Comparison of ENCODE assay signal across 18 mouse cellular contexts in genomic region chr1:62911426-62911825, GRCm38 (mm10).
DNase-seq lines count a peak whose midpoint lies in the region; ATAC-seq and TF ChIP-seq lines count a peak whose summit lies in the region.
"Had no signal": no experiment of that assay in that cellular context is flagged by ENCODE, and none has a peak within 500 bp of the region (broad histone marks: within the 10 kb centered on the region; RNA-seq: fewer than 3 reads in every experiment).

No protein-coding gene starts in this region.

- TF ChIP-seq EP300 in liver, postnatal 0 days (IDR thresholded peaks at IDR 0.05; ENCODE audit: low read depth) = no peak

- no peak overlapping the region for H3K27ac ChIP-seq in liver, postnatal 0 days (ENCODE audit: low read depth)
- H3K27ac ChIP-seq in liver, embryonic 12.5 days = no peak overlapping the region
- H3K27ac ChIP-seq: forebrain, embryonic 13.5 days; heart, embryonic 10.5 days; hindbrain, embryonic 13.5 days had no signal

- H3K4me3 ChIP-seq in liver, postnatal 0 days (ENCODE audit: low read depth, low read length) = no peak overlapping the region
- no peak overlapping the region for H3K4me3 ChIP-seq in liver, embryonic 12.5 days
- H3K4me3 ChIP-seq: forebrain, embryonic 13.5 days; heart, embryonic 10.5 days; hindbrain, embryonic 13.5 days had no signal

- H3K9ac ChIP-seq in liver, postnatal 0 days (replicated peaks) = no peak overlapping the region
- H3K9ac ChIP-seq in liver, embryonic 12.5 days = no peak overlapping the region
- H3K9ac ChIP-seq: forebrain, embryonic 13.5 days; forebrain, postnatal 0 days; hindbrain, embryonic 13.5 days had no signal

- no peak overlapping the region for H3K4me2 ChIP-seq in liver, postnatal 0 days (ENCODE audit: low read depth, low read length)
- no peak overlapping the region for H3K4me2 ChIP-seq in liver, embryonic 12.5 days
- H3K4me2 ChIP-seq: forebrain, embryonic 13.5 days; hindbrain, embryonic 13.5 days had no signal

- peak; percentile 21 for DNase-seq in heart, adult 11 months
- DNase-seq in heart, adult 18-20 months = no peak
- DNase-seq in liver, postnatal 0 days = peak; percentile 8
- DNase-seq in ZHBTc4 (ENCODE audit: low read depth, low spot score) = peak; percentile 74
- no peak for DNase-seq in kidney, postnatal 36 days
- no peak for DNase-seq in thymus, postnatal 14 days
- DNase-seq: adrenal gland, postnatal 10 days; cerebellum, adult 11 months; cerebellum, adult 8-10 months; cerebellum, postnatal 14 days; forebrain, postnatal 0 days; gastrocnemius, postnatal 25 days; heart, postnatal 10 days; heart, postnatal 4 days had no signal

- 58% methylated on average over 7 of the region's 7 CpGs for WGBS in liver, postnatal 0 days (ENCODE audit: insufficient replicate concordance)
- WGBS in liver, embryonic 12.5 days (ENCODE audit: insufficient replicate concordance) = 60% methylated on average over 7 of the region's 7 CpGs

- H3K36me3 ChIP-seq in liver, postnatal 0 days (replicated peaks; ENCODE audit: insufficient read depth, low read length) = no peaks in the 10 kb centered on the region
- H3K36me3 ChIP-seq in liver, embryonic 12.5 days = no peaks in the 10 kb centered on the region
- H3K36me3 ChIP-seq: heart, embryonic 10.5 days; hindbrain, embryonic 13.5 days had no signal

- no peaks in the 10 kb centered on the region for H3K27me3 ChIP-seq in liver, postnatal 0 days (ENCODE audit: insufficient read depth, low read length)
- H3K27me3 ChIP-seq in liver, embryonic 12.5 days (replicated peaks) = no peaks in the 10 kb centered on the region
- H3K27me3 ChIP-seq: hindbrain, embryonic 13.5 days had no signal

- no peak for TF ChIP-seq CTCF in liver, postnatal 0 days (IDR thresholded peaks at IDR 0.05; ENCODE audit: low read depth)

- ATAC-seq in liver, postnatal 0 days = no peak
- ATAC-seq in liver, embryonic 12.5 days = no peak
- ATAC-seq: forebrain, embryonic 13.5 days; forebrain, postnatal 0 days had no signal

- H3K4me1 ChIP-seq in liver, postnatal 0 days (ENCODE audit: insufficient read depth) = no peaks in the 10 kb centered on the region
- no peaks in the 10 kb centered on the region for H3K4me1 ChIP-seq in liver, embryonic 12.5 days

- no peaks in the 10 kb centered on the region for H3K9me3 ChIP-seq in liver, postnatal 0 days (ENCODE audit: low read length)
- H3K9me3 ChIP-seq in liver, embryonic 12.5 days (replicated peaks) = no peaks in the 10 kb centered on the region
- H3K9me3 ChIP-seq: forebrain, embryonic 13.5 days; heart, embryonic 10.5 days; hindbrain, embryonic 13.5 days had no signal

Comparison
In these comparisons a context has a peak if more than half of its experiments do, and no peak if none do; other contexts are left out.
1. DNase-seq: peak in heart, adult 11 months (single experiment), liver, postnatal 0 days (single experiment) and ZHBTc4 (single experiment); none in heart, adult 18-20 months (0 of 2), kidney, postnatal 36 days (0 of 2) and thymus, postnatal 14 days (single experiment).